Mouse (Mus musculus): Measurements from ENCODE around the gene Ldhal6b.

GRCm38 (mm10) chr17:5412301-5412700 is 6.3 kb downstream of the Ldhal6b start:
- TF ChIP-seq USF1 (IDR thresholded peaks at IDR 0.05; ENCODE audit: low read depth): no peak
- no peak for TF ChIP-seq CTCF (IDR thresholded peaks at IDR 0.05; ENCODE audit: control insufficient read depth, insufficient read depth, insufficient read length)
- no peak for TF ChIP-seq MAX (IDR thresholded peaks at IDR 0.05)
- TF ChIP-seq MYOG (IDR thresholded peaks at IDR 0.05; ENCODE audit: control insufficient read depth, extremely low read depth, insufficient read length): no peak
- TF ChIP-seq MYOD1 (IDR thresholded peaks at IDR 0.05; ENCODE audit: control insufficient read depth, insufficient read length, low read depth): no peak
